ENCODE assay signal across 15 mouse cellular contexts in genomic region chr9:116922561-116922960, GRCm38 (mm10).
"Had no signal": no experiment of that assay in that cellular context is flagged by ENCODE, and none has a peak within 500 bp of the region (broad histone marks: within the 10 kb centered on the region; RNA-seq: fewer than 3 reads in every experiment).

No protein-coding gene starts in this region.

- H3K36me3 ChIP-seq: limb, embryonic 15.5 days; liver, embryonic 13.5 days; midbrain, embryonic 12.5 days; neural tube, embryonic 15.5 days had no signal

- H3K27me3 ChIP-seq: limb, embryonic 15.5 days; liver, embryonic 13.5 days; neural tube, embryonic 15.5 days had no signal

- H3K9me3 ChIP-seq: limb, embryonic 15.5 days; liver, embryonic 13.5 days; midbrain, embryonic 12.5 days; neural tube, embryonic 15.5 days had no signal

- H3K4me2 ChIP-seq: limb, embryonic 15.5 days; liver, embryonic 13.5 days; midbrain, embryonic 12.5 days; neural tube, embryonic 15.5 days had no signal

- DNase-seq: kidney, adult 9 months; kidney, postnatal 4 days; liver, embryonic 13.5 days; liver, postnatal 0 days; right cerebral cortex, adult 18-20 months; right cerebral cortex, postnatal 25 days had no signal

- H3K4me3 ChIP-seq: left cerebral cortex, adult 2 months; limb, embryonic 15.5 days; liver, embryonic 13.5 days; midbrain, embryonic 12.5 days; neural tube, embryonic 15.5 days had no signal

- H3K27ac ChIP-seq: kidney, postnatal 0 days; left cerebral cortex, adult 2 months; limb, embryonic 15.5 days; liver, embryonic 13.5 days; midbrain, embryonic 12.5 days; neural tube, embryonic 15.5 days; stomach, postnatal 0 days had no signal

- H3K9ac ChIP-seq: limb, embryonic 15.5 days; liver, embryonic 13.5 days; liver, postnatal 0 days; midbrain, embryonic 12.5 days; neural tube, embryonic 15.5 days had no signal

- ATAC-seq: inflammation-experienced regulatory T-cells, adult 6 months; intestine, postnatal 0 days; liver, postnatal 0 days; midbrain, embryonic 16.5 days had no signal
